Mouse (Mus musculus): ENCODE measurements around the gene Nup88. TPM values are rescaled to one million over a fixed set of nuclear protein-coding genes. Genes with fewer than 3 reads are reported as not detected.
"Not testable (repeated sequence)": the region's sequence is repeated elsewhere in the genome, so short reads cannot be mapped to it uniquely, and the experiment has no call there.

The Nup88 gene
- polyA plus RNA-seq, 1 experiment from 2014 or later, result 180 TPM

DNA sequence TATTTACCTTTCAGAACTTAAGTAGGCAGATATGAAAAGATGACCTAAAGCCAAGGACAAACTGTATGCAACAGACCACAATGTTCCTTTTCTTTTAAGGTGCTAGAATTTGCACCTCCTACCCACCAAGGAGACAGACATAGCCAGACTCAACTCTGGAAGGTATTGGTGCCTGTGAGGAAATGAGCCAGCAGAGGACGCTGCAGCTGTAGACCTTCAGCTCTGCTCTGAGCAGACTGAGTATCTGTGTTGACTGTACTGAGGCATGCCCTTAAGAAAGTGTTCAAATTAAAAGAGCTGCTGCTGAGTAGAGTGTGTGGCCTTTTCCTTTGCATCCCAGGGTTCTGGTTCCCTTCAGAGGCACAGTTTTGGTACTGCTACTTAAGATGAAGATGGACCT lies 27.2 kb downstream of the Nup88 start:
- no peak for ATAC-seq (ENCODE audit: low FRiP score)
- Histone ChIP-seq H3K27me3 (ENCODE audit: control insufficient read depth, insufficient read depth, low read length) (no peaks in the 10 kb centered on the region), H3K4me1 (ENCODE audit: control insufficient read depth, insufficient read depth, low read length) (no peaks in the 10 kb centered on the region), H3K4me3 (ENCODE audit: low read depth, low read length) (no peak overlapping the region), H3K9ac (ENCODE audit: low read length) (no peak overlapping the region), H3K36me3 (ENCODE audit: control insufficient read depth, insufficient read depth, low read length) (peaks cover 29% of the 10 kb centered on the region), H3K4me2 (no peak overlapping the region), H3K9me3 (ENCODE audit: control insufficient read depth, low read length) (no peaks in the 10 kb centered on the region), H3K27ac (ENCODE audit: low read depth, low read length) (no peak overlapping the region)
- DNase-seq (ENCODE audit: low spot score, missing footprints), result peak; percentile 72
- 94% methylated on average over 1 of the region's 1 CpGs for WGBS

GRCm38 (mm10) chr11:70935316-70935715 lies 34.5 kb downstream of the Nup88 start:
- H3K4me2 ChIP-seq, result no peak overlapping the region
- H3K9ac ChIP-seq (ENCODE audit: low read length), result no peak overlapping the region
- no peak for ATAC-seq (ENCODE audit: low FRiP score)
- no peak for DNase-seq (ENCODE audit: low spot score, missing footprints)
- H3K9me3 ChIP-seq (ENCODE audit: control insufficient read depth, low read length), result no peaks in the 10 kb centered on the region
- H3K27ac ChIP-seq (ENCODE audit: low read depth, low read length), result no peak overlapping the region
- H3K27me3 ChIP-seq (ENCODE audit: control insufficient read depth, insufficient read depth, low read length), result no peaks in the 10 kb centered on the region
- no peaks in the 10 kb centered on the region for H3K4me1 ChIP-seq (ENCODE audit: control insufficient read depth, insufficient read depth, low read length)
- WGBS, result 96% methylated on average over 7 of the region's 7 CpGs
- H3K4me3 ChIP-seq (ENCODE audit: low read depth, low read length), result no peak overlapping the region
- H3K36me3 ChIP-seq (ENCODE audit: control insufficient read depth, insufficient read depth, low read length), result peaks cover 5% of the 10 kb centered on the region; the same call in 1 of the 2 replicates

DNA sequence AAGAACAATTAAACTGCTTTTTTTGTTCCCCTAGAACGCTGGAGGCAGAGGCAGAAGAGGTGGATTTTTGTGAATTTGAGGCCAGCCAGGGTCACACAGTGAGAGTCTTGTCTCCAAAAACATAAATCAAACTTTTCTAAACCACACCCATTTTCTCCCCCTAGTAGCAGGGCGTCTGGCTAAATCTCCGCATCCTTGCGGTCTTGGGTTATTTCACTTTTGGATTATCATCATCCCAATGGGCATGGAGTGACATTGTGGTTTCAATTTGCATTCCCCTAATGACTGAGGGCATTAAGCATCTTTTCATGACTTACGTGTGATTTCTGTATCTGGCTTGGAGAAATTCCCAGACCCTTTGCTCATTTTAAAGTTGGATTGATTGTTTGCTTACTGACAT lies 38.3 kb downstream of the Nup88 start:
- Histone ChIP-seq H3K9ac (ENCODE audit: low read length) (no peak overlapping the region), H3K36me3 (ENCODE audit: control insufficient read depth, insufficient read depth, low read length) (peaks cover 5% of the 10 kb centered on the region; the same call in 1 of the 2 replicates), H3K4me2 (no peak overlapping the region), H3K27ac (ENCODE audit: low read depth, low read length) (no peak overlapping the region), H3K4me3 (ENCODE audit: low read depth, low read length) (no peak overlapping the region), H3K4me1 (ENCODE audit: control insufficient read depth, insufficient read depth, low read length) (no peaks in the 10 kb centered on the region), H3K27me3 (ENCODE audit: control insufficient read depth, insufficient read depth, low read length) (no peaks in the 10 kb centered on the region), H3K9me3 (ENCODE audit: control insufficient read depth, low read length) (no peaks in the 10 kb centered on the region)
- WGBS, result 94% methylated on average over 5 of the region's 5 CpGs
- ATAC-seq (ENCODE audit: low FRiP score) (no peak), DNase-seq (ENCODE audit: low spot score, missing footprints) (no peak)

- Histone ChIP-seq H3K4me1 (ENCODE audit: control insufficient read depth, insufficient read depth, low read length) (no peaks in the 10 kb centered on the region), H3K9ac (ENCODE audit: low read length) (no peak overlapping the region), H3K36me3 (ENCODE audit: control insufficient read depth, insufficient read depth, low read length) (peaks cover 5% of the 10 kb centered on the region), H3K27me3 (ENCODE audit: control insufficient read depth, insufficient read depth, low read length) (no peaks in the 10 kb centered on the region), H3K9me3 (ENCODE audit: control insufficient read depth, low read length) (no peaks in the 10 kb centered on the region), H3K4me3 (ENCODE audit: low read depth, low read length) (no peak overlapping the region), H3K27ac (ENCODE audit: low read depth, low read length) (no peak overlapping the region), H3K4me2 (no peak overlapping the region)
- DNase-seq (ENCODE audit: low spot score, missing footprints) (no peak), ATAC-seq (ENCODE audit: low FRiP score) (no peak)
- 93% methylated on average over 4 of the region's 4 CpGs for WGBS
Observed at GRCm38 (mm10) chr11:70919524-70919923, 50.2 kb downstream of the Nup88 start.

- no peaks in the 10 kb centered on the region for H3K27me3 ChIP-seq (ENCODE audit: control insufficient read depth, insufficient read depth, low read length)
- H3K27ac ChIP-seq (ENCODE audit: low read depth, low read length), result no peak overlapping the region
- H3K36me3 ChIP-seq (ENCODE audit: control insufficient read depth, insufficient read depth, low read length), result peaks cover 8% of the 10 kb centered on the region
- DNase-seq (ENCODE audit: low spot score, missing footprints) (no peak), ATAC-seq (ENCODE audit: low FRiP score) (no peak)
- 91% methylated on average over 2 of the region's 2 CpGs for WGBS
- H3K4me2 ChIP-seq, result no peak overlapping the region
- no peaks in the 10 kb centered on the region for H3K4me1 ChIP-seq (ENCODE audit: control insufficient read depth, insufficient read depth, low read length)
- no peaks in the 10 kb centered on the region for H3K9me3 ChIP-seq (ENCODE audit: control insufficient read depth, low read length)
- H3K4me3 ChIP-seq (ENCODE audit: low read depth, low read length), result no peak overlapping the region
- no peak overlapping the region for H3K9ac ChIP-seq (ENCODE audit: low read length)
Observed at GRCm38 (mm10) chr11:70917896-70918295, 51.9 kb downstream of the Nup88 start.

DNA sequence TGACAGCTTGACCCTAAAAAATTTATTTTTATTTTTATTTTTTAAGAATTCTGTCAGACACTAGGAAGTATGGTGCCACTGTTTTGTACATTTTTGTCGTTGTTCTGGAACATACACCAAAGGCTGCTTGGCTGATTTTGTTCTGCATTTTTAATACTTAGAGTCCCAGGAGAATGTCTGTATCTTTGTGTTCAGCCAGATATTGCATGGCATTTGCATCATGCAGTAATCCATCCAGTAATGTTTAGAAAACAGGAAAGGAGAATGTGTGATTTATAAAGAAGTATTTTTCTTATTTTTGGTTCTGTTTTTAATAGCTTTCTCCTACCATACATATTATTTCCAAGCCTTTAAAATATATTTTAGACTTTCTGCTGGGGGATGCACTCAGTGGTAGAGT lies 57.9 kb downstream of the Nup88 start:
- H3K27ac ChIP-seq (ENCODE audit: low read depth, low read length), result no peak overlapping the region
- no peak for ATAC-seq (ENCODE audit: low FRiP score)
- no peak overlapping the region for H3K4me2 ChIP-seq
- H3K4me3 ChIP-seq (ENCODE audit: low read depth, low read length), result no peak overlapping the region
- H3K27me3 ChIP-seq (ENCODE audit: control insufficient read depth, insufficient read depth, low read length), result no peaks in the 10 kb centered on the region
- no peak for DNase-seq (ENCODE audit: low spot score, missing footprints)
- peaks cover 6% of the 10 kb centered on the region; the same call in 1 of the 2 replicates for H3K36me3 ChIP-seq (ENCODE audit: control insufficient read depth, insufficient read depth, low read length)
- no peaks in the 10 kb centered on the region for H3K4me1 ChIP-seq (ENCODE audit: control insufficient read depth, insufficient read depth, low read length)
- H3K9ac ChIP-seq (ENCODE audit: low read length), result no peak overlapping the region
- WGBS, result 87% methylated on average over 1 of the region's 1 CpGs
- H3K9me3 ChIP-seq (ENCODE audit: control insufficient read depth, low read length), result no peaks in the 10 kb centered on the region

DNA sequence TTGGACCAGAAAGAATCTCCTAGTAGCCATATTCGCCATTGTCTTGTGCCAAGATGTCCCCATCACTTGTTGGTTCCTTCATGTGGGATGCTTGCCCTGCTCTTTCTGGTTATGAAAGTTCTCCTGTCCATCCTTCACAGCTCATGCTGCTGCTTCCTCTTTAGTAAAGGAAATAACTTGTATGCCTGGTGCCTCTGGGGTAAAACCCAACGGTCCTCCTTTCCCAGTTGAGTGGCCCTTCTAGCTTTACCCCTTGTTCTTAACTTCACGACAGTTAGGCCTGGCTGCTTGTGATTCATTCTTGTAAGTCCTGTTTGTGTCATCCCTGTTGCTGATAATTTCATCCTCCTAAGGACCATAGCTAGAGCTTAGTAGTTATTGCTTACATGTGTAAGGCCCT lies 58.5 kb downstream of the Nup88 start:
- Histone ChIP-seq H3K36me3 (ENCODE audit: control insufficient read depth, insufficient read depth, low read length) (peaks cover 6% of the 10 kb centered on the region; the same call in 1 of the 2 replicates), H3K27ac (ENCODE audit: low read depth, low read length) (no peak overlapping the region), H3K9ac (ENCODE audit: low read length) (no peak overlapping the region), H3K4me3 (ENCODE audit: low read depth, low read length) (no peak overlapping the region), H3K4me2 (no peak overlapping the region), H3K9me3 (ENCODE audit: control insufficient read depth, low read length) (no peaks in the 10 kb centered on the region), H3K27me3 (ENCODE audit: control insufficient read depth, insufficient read depth, low read length) (no peaks in the 10 kb centered on the region), H3K4me1 (ENCODE audit: control insufficient read depth, insufficient read depth, low read length) (no peaks in the 10 kb centered on the region)
- ATAC-seq (ENCODE audit: low FRiP score) (no peak), DNase-seq (ENCODE audit: low spot score, missing footprints) (no peak)
- WGBS, result 97% methylated on average over 3 of the region's 3 CpGs

DNA sequence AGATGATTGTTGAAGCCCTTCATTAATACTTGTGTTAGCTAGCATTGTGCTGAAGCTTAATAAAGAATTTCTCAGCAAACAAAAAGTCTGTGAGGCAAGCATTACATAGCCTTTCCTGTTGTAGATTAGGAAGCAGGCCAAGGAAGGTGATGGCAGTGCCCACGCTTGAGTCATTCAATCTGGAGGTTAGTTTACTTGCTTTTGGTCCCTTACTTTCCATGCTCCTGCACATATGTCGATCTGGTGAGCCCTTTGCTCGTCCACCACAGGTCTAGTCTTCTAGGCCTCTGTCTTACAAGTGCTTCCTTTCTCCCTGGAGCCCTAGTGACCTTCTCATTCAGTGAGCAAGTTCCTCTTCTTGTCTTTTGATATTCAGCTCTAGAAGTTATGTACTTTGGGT lies 63.1 kb downstream of the Nup88 start:
- Histone ChIP-seq H3K4me2 (no peak overlapping the region), H3K36me3 (ENCODE audit: control insufficient read depth, insufficient read depth, low read length) (peaks cover 6% of the 10 kb centered on the region; the same call in 1 of the 2 replicates), H3K27me3 (ENCODE audit: control insufficient read depth, insufficient read depth, low read length) (no peaks in the 10 kb centered on the region), H3K27ac (ENCODE audit: low read depth, low read length) (no peak overlapping the region), H3K9ac (ENCODE audit: low read length) (no peak overlapping the region), H3K4me1 (ENCODE audit: control insufficient read depth, insufficient read depth, low read length) (no peaks in the 10 kb centered on the region), H3K4me3 (ENCODE audit: low read depth, low read length) (no peak overlapping the region), H3K9me3 (ENCODE audit: control insufficient read depth, low read length) (no peaks in the 10 kb centered on the region)
- ATAC-seq (ENCODE audit: low FRiP score), result no peak
- WGBS, result 96% methylated on average over 3 of the region's 3 CpGs
- no peak for DNase-seq (ENCODE audit: low spot score, missing footprints)

- not testable (repeated sequence) for H3K9ac ChIP-seq (ENCODE audit: low read length); H3K27me3 ChIP-seq (ENCODE audit: control insufficient read depth, insufficient read depth, low read length); H3K36me3 ChIP-seq (ENCODE audit: control insufficient read depth, insufficient read depth, low read length); H3K9me3 ChIP-seq (ENCODE audit: control insufficient read depth, low read length); ATAC-seq (ENCODE audit: low FRiP score); DNase-seq (ENCODE audit: low spot score, missing footprints); H3K27ac ChIP-seq (ENCODE audit: low read depth, low read length); H3K4me1 ChIP-seq (ENCODE audit: control insufficient read depth, insufficient read depth, low read length); H3K4me2 ChIP-seq; H3K4me3 ChIP-seq (ENCODE audit: low read depth, low read length)
- WGBS, result 93% methylated on average over 5 of the region's 5 CpGs
Observed at GRCm38 (mm10) chr11:70898182-70898581, 71.6 kb downstream of the Nup88 start.

- Histone ChIP-seq H3K9me3 (ENCODE audit: control insufficient read depth, low read length) (no peaks in the 10 kb centered on the region), H3K4me3 (ENCODE audit: low read depth, low read length) (no peak overlapping the region), H3K9ac (ENCODE audit: low read length) (no peak overlapping the region), H3K4me1 (ENCODE audit: control insufficient read depth, insufficient read depth, low read length) (no peaks in the 10 kb centered on the region), H3K27ac (ENCODE audit: low read depth, low read length) (no peak overlapping the region), H3K27me3 (ENCODE audit: control insufficient read depth, insufficient read depth, low read length) (no peaks in the 10 kb centered on the region), H3K36me3 (ENCODE audit: control insufficient read depth, insufficient read depth, low read length) (peaks cover 7% of the 10 kb centered on the region; the same call in 1 of the 2 replicates), H3K4me2 (no peak overlapping the region)
- no peak for ATAC-seq (ENCODE audit: low FRiP score)
- WGBS, result 93% methylated on average over 3 of the region's 3 CpGs
- no peak for DNase-seq (ENCODE audit: low spot score, missing footprints)
Observed at GRCm38 (mm10) chr11:70897680-70898079, 72.1 kb downstream of the Nup88 start.
